Mouse (Mus musculus): ENCODE data around the gene Gm6899. TPM values are rescaled to one million over a fixed set of nuclear protein-coding genes. Genes with fewer than 3 reads are reported as not detected.

Gm6899 gene
- polyA plus RNA-seq, 1 experiment from 2014 or later, result not detected

- no peak for DNase-seq (ENCODE audit: low spot score)
- Histone ChIP-seq H3K4me3 (ENCODE audit: low read depth, low read length) (no peak overlapping the region), H3K4me2 (ENCODE audit: low read length) (no peak overlapping the region), H3K27ac (ENCODE audit: low read depth) (no peak overlapping the region), H3K4me1 (replicated peaks; ENCODE audit: control insufficient read depth, insufficient read depth, low read length) (peaks cover 6% of the 10 kb centered on the region), H3K36me3 (ENCODE audit: control insufficient read depth, insufficient read depth, low read length) (no peaks in the 10 kb centered on the region), H3K27me3 (replicated peaks; ENCODE audit: control insufficient read depth, insufficient read depth, low read length) (no peaks in the 10 kb centered on the region), H3K9ac (ENCODE audit: low read length) (no peak overlapping the region), H3K9me3 (ENCODE audit: control insufficient read depth, low read length) (no peaks in the 10 kb centered on the region)
- ATAC-seq (replicated peaks; ENCODE audit: low FRiP score, low TSS enrichment, low read depth), result no peak
- WGBS, result 100% methylated on average over 1 of the region's 1 CpGs
Observed at GRCm38 (mm10) chr11:26596186-26596585, 3.1 kb downstream of the Gm6899 start.

GRCm38 (mm10) chr11:26597145-26597544, 4.1 kb downstream of the Gm6899 start:
- Histone ChIP-seq H3K4me1 (replicated peaks; ENCODE audit: control insufficient read depth, insufficient read depth, low read length) (peaks cover 6% of the 10 kb centered on the region), H3K9ac (ENCODE audit: low read length) (no peak overlapping the region), H3K4me2 (ENCODE audit: low read length) (no peak overlapping the region), H3K9me3 (ENCODE audit: control insufficient read depth, low read length) (no peaks in the 10 kb centered on the region), H3K4me3 (ENCODE audit: low read depth, low read length) (no peak overlapping the region), H3K36me3 (ENCODE audit: control insufficient read depth, insufficient read depth, low read length) (no peaks in the 10 kb centered on the region), H3K27ac (ENCODE audit: low read depth) (no peak overlapping the region), H3K27me3 (replicated peaks; ENCODE audit: control insufficient read depth, insufficient read depth, low read length) (no peaks in the 10 kb centered on the region)
- DNase-seq (ENCODE audit: low spot score) (no peak), ATAC-seq (replicated peaks; ENCODE audit: low FRiP score, low TSS enrichment, low read depth) (no peak)
- WGBS, result 54% methylated on average over 6 of the region's 6 CpGs

GRCm38 (mm10) chr11:26597761-26598160, 4.7 kb downstream of the Gm6899 start:
- ATAC-seq (replicated peaks; ENCODE audit: low FRiP score, low TSS enrichment, low read depth) (no peak), DNase-seq (ENCODE audit: low spot score) (no peak)
- Histone ChIP-seq H3K36me3 (ENCODE audit: control insufficient read depth, insufficient read depth, low read length) (no peaks in the 10 kb centered on the region), H3K9me3 (ENCODE audit: control insufficient read depth, low read length) (no peaks in the 10 kb centered on the region), H3K4me2 (ENCODE audit: low read length) (no peak overlapping the region), H3K4me3 (ENCODE audit: low read depth, low read length) (no peak overlapping the region), H3K27ac (ENCODE audit: low read depth) (no peak overlapping the region), H3K9ac (ENCODE audit: low read length) (no peak overlapping the region), H3K4me1 (replicated peaks; ENCODE audit: control insufficient read depth, insufficient read depth, low read length) (no peaks in the 10 kb centered on the region; the same call in 1 of the 2 replicates), H3K27me3 (replicated peaks; ENCODE audit: control insufficient read depth, insufficient read depth, low read length) (no peaks in the 10 kb centered on the region)
- 78% methylated on average over 6 of the region's 6 CpGs for WGBS

GRCm38 (mm10) chr11:26598876-26599275, 5.8 kb downstream of the Gm6899 start:
- 62% methylated on average over 1 of the region's 1 CpGs for WGBS
- Histone ChIP-seq H3K4me3 (ENCODE audit: low read depth, low read length) (no peak overlapping the region), H3K9me3 (ENCODE audit: control insufficient read depth, low read length) (no peaks in the 10 kb centered on the region), H3K27ac (ENCODE audit: low read depth) (no peak overlapping the region), H3K27me3 (replicated peaks; ENCODE audit: control insufficient read depth, insufficient read depth, low read length) (no peaks in the 10 kb centered on the region), H3K4me2 (ENCODE audit: low read length) (no peak overlapping the region), H3K36me3 (ENCODE audit: control insufficient read depth, insufficient read depth, low read length) (no peaks in the 10 kb centered on the region), H3K9ac (ENCODE audit: low read length) (no peak overlapping the region), H3K4me1 (replicated peaks; ENCODE audit: control insufficient read depth, insufficient read depth, low read length) (no peaks in the 10 kb centered on the region)
- DNase-seq (ENCODE audit: low spot score) (no peak), ATAC-seq (replicated peaks; ENCODE audit: low FRiP score, low TSS enrichment, low read depth) (no peak)

- H3K9ac ChIP-seq (ENCODE audit: low read length), result no peak overlapping the region
- no peak overlapping the region for H3K4me2 ChIP-seq (ENCODE audit: low read length)
- no peaks in the 10 kb centered on the region for H3K4me1 ChIP-seq (replicated peaks; ENCODE audit: control insufficient read depth, insufficient read depth, low read length)
- DNase-seq (ENCODE audit: low spot score) (no peak), ATAC-seq (replicated peaks; ENCODE audit: low FRiP score, low TSS enrichment, low read depth) (no peak)
- H3K27ac ChIP-seq (ENCODE audit: low read depth), result no peak overlapping the region
- no peaks in the 10 kb centered on the region for H3K36me3 ChIP-seq (ENCODE audit: control insufficient read depth, insufficient read depth, low read length)
- 90% methylated on average over 4 of the region's 4 CpGs for WGBS
- no peaks in the 10 kb centered on the region for H3K27me3 ChIP-seq (replicated peaks; ENCODE audit: control insufficient read depth, insufficient read depth, low read length)
- H3K4me3 ChIP-seq (ENCODE audit: low read depth, low read length), result no peak overlapping the region
- H3K9me3 ChIP-seq (ENCODE audit: control insufficient read depth, low read length), result no peaks in the 10 kb centered on the region
Observed at GRCm38 (mm10) chr11:26600692-26601091, 7.7 kb downstream of the Gm6899 start.

GRCm38 (mm10) chr11:26601571-26602175, 8.6 kb downstream of the Gm6899 start:
- H3K9ac ChIP-seq (ENCODE audit: low read length), result no peak overlapping the region
- DNase-seq (ENCODE audit: low spot score), result no peak
- no peaks in the 10 kb centered on the region for H3K27me3 ChIP-seq (replicated peaks; ENCODE audit: control insufficient read depth, insufficient read depth, low read length)
- H3K4me3 ChIP-seq (ENCODE audit: low read depth, low read length), result no peak overlapping the region
- no peak for ATAC-seq (replicated peaks; ENCODE audit: low FRiP score, low TSS enrichment, low read depth)
- no peak overlapping the region for H3K27ac ChIP-seq (ENCODE audit: low read depth)
- no peaks in the 10 kb centered on the region for H3K36me3 ChIP-seq (ENCODE audit: control insufficient read depth, insufficient read depth, low read length)
- H3K4me2 ChIP-seq (ENCODE audit: low read length), result no peak overlapping the region
- 89% methylated on average over 2 of the region's 2 CpGs for WGBS
- H3K4me1 ChIP-seq (replicated peaks; ENCODE audit: control insufficient read depth, insufficient read depth, low read length), result no peaks in the 10 kb centered on the region
- no peaks in the 10 kb centered on the region for H3K9me3 ChIP-seq (ENCODE audit: control insufficient read depth, low read length)

- Histone ChIP-seq H3K9ac (ENCODE audit: low read length) (no peak overlapping the region), H3K4me2 (ENCODE audit: low read length) (no peak overlapping the region), H3K27me3 (replicated peaks; ENCODE audit: control insufficient read depth, insufficient read depth, low read length) (no peaks in the 10 kb centered on the region), H3K4me3 (ENCODE audit: low read depth, low read length) (no peak overlapping the region), H3K4me1 (replicated peaks; ENCODE audit: control insufficient read depth, insufficient read depth, low read length) (no peaks in the 10 kb centered on the region), H3K9me3 (ENCODE audit: control insufficient read depth, low read length) (no peaks in the 10 kb centered on the region), H3K36me3 (ENCODE audit: control insufficient read depth, insufficient read depth, low read length) (no peaks in the 10 kb centered on the region), H3K27ac (ENCODE audit: low read depth) (no peak overlapping the region)
- DNase-seq (ENCODE audit: low spot score) (no peak), ATAC-seq (replicated peaks; ENCODE audit: low FRiP score, low TSS enrichment, low read depth) (no peak)
- WGBS, result 95% methylated on average over 1 of the region's 1 CpGs
Observed at GRCm38 (mm10) chr11:26604061-26604655, 11.1 kb downstream of the Gm6899 start.

- no peak overlapping the region for H3K4me2 ChIP-seq (ENCODE audit: low read length)
- DNase-seq (ENCODE audit: low spot score) (no peak), ATAC-seq (replicated peaks; ENCODE audit: low FRiP score, low TSS enrichment, low read depth) (no peak)
- no peak overlapping the region for H3K9ac ChIP-seq (ENCODE audit: low read length)
- no peaks in the 10 kb centered on the region for H3K36me3 ChIP-seq (ENCODE audit: control insufficient read depth, insufficient read depth, low read length)
- no peaks in the 10 kb centered on the region for H3K9me3 ChIP-seq (ENCODE audit: control insufficient read depth, low read length)
- no peaks in the 10 kb centered on the region for H3K4me1 ChIP-seq (replicated peaks; ENCODE audit: control insufficient read depth, insufficient read depth, low read length)
- no peaks in the 10 kb centered on the region for H3K27me3 ChIP-seq (replicated peaks; ENCODE audit: control insufficient read depth, insufficient read depth, low read length)
- H3K4me3 ChIP-seq (ENCODE audit: low read depth, low read length), result no peak overlapping the region
- 47% methylated on average over 10 of the region's 10 CpGs for WGBS
- H3K27ac ChIP-seq (ENCODE audit: low read depth), result no peak overlapping the region
Observed at GRCm38 (mm10) chr11:26608795-26609194, 15.8 kb downstream of the Gm6899 start.
